Mouse (Mus musculus) megakaryocyte, embryonic 14.5 days (primary cell): Measurements from ENCODE around the gene Mrpl49.

Experiments used
- FLI1 ChIP-seq: IDR thresholded peaks from 2 replicates; pipeline ENCODE4 v1.6.1; 2012; ENCODE audit warnings: low read length, inconsistent platforms, mixed read lengths
- GATA1 ChIP-seq: IDR thresholded peaks from 3 replicates; pipeline ENCODE4 v1.6.1; 2012; ENCODE audit warnings: mixed read lengths, low read length, inconsistent platforms, borderline replicate concordance

DNA sequence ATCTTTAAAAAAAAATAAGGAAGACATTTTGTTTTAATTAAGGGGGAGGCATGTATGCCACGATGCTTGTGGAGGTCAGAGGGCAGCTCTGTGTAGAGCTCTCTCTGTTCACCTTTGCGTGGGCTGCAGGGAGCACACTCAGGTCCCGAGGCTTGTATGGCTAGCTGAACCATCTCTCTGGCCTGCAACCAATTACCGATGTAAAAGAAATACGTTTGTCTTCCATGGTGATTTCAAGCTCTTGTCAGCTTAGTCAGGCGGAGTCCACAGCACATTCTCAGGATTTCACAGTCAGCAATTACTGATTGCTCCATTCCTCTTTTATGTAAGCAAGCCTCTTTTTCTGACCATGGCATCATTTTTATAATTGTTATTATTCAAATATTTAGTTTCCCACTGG is 43.6 kb upstream of the Mrpl49 start:
- TF ChIP-seq GATA1, result no peak
- TF ChIP-seq FLI1, result no peak
